Mouse (Mus musculus): Measurements from ENCODE around the gene Mindy4.

- TF ChIP-seq CTCF (IDR thresholded peaks at IDR 0.05; ENCODE audit: low read depth): no peak
- TF ChIP-seq EP300 (IDR thresholded peaks at IDR 0.05; ENCODE audit: low read depth): no peak
Measured at GRCm38 (mm10) chr6:55252731-55253247, 49.6 kb downstream of the Mindy4 start.
